In the genomic region with DNA sequence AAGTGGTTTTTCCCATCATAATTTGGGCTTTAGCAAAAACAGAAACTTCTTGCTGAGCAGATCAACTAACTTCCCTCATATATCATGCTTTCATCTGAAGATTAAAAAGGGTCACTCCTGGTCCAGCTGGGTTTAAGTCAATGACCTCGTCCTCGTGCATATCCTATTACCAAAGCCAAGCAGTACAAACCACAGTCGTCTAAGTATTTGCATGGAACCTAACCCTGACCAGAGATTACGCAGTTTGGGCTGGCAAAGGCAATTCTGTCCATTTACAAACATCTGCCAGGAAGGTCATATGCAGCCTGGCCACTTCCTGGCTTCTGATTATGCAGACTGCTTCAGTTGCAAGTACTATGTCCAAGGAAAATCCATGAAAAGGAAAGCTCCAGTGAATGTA, we compare ENCODE assay signal across 18 mouse cellular contexts.
A peak's percentile ranks its signal among the peaks of the same experiment; 100 is the strongest.
DNase-seq lines count a peak whose midpoint lies in the region; ATAC-seq lines count a peak whose summit lies in the region.
"Had no signal": no experiment of that assay in that cellular context is flagged by ENCODE, and none has a peak within 500 bp of the region (broad histone marks: within the 10 kb centered on the region; RNA-seq: fewer than 3 reads in every experiment).

No protein-coding gene starts in this region.

- no peak overlapping the region for H3K9ac ChIP-seq in kidney, embryonic 16.5 days (replicated peaks; ENCODE audit: low read length)
- H3K9ac ChIP-seq: forebrain, postnatal 0 days; heart, embryonic 13.5 days; lung, embryonic 15.5 days; neural tube, embryonic 15.5 days had no signal

- no peaks in the 10 kb centered on the region for H3K9me3 ChIP-seq in kidney, embryonic 16.5 days (ENCODE audit: low read length)
- no peaks in the 10 kb centered on the region for H3K9me3 ChIP-seq in embryonic facial prominence, embryonic 10.5 days
- H3K9me3 ChIP-seq: heart, embryonic 13.5 days; lung, embryonic 15.5 days; neural tube, embryonic 15.5 days had no signal

- H3K4me1 ChIP-seq in kidney, embryonic 16.5 days (ENCODE audit: insufficient read depth, low read length): no peaks in the 10 kb centered on the region
- peaks cover 7% of the 10 kb centered on the region for H3K4me1 ChIP-seq in embryonic facial prominence, embryonic 10.5 days
- H3K4me1 ChIP-seq: heart, embryonic 13.5 days; lung, embryonic 15.5 days; neural tube, embryonic 15.5 days had no signal

- no peak overlapping the region for H3K27ac ChIP-seq in kidney, embryonic 16.5 days (ENCODE audit: low read length)
- no peak overlapping the region for H3K27ac ChIP-seq in embryonic facial prominence, embryonic 10.5 days (replicated peaks)
- H3K27ac ChIP-seq: heart, embryonic 13.5 days; layer of hippocampus, adult 2 months; left cerebral cortex, adult 2 months; lung, embryonic 15.5 days; neural tube, embryonic 15.5 days had no signal

- H3K4me3 ChIP-seq in kidney, embryonic 16.5 days (ENCODE audit: low read length): no peak overlapping the region
- H3K4me3 ChIP-seq in embryonic facial prominence, embryonic 10.5 days: no peak overlapping the region
- H3K4me3 ChIP-seq: heart, embryonic 13.5 days; layer of hippocampus, adult 2 months; left cerebral cortex, adult 2 months; lung, embryonic 15.5 days; neural tube, embryonic 15.5 days had no signal

- H3K27me3 ChIP-seq in kidney, embryonic 16.5 days (ENCODE audit: insufficient read depth, low read length): no peaks in the 10 kb centered on the region
- H3K27me3 ChIP-seq in embryonic facial prominence, embryonic 10.5 days (replicated peaks; ENCODE audit: low read depth, poor library complexity, severe bottlenecking): no peaks in the 10 kb centered on the region
- H3K27me3 ChIP-seq: heart, embryonic 13.5 days; lung, embryonic 15.5 days; neural tube, embryonic 15.5 days had no signal

- intact Hi-C loops in left cerebral cortex, postnatal 10 days (cut with DNase I): no loop called here

- 19% methylated on average over 4 of the region's 4 CpGs for WGBS in kidney, embryonic 16.5 days
- 40% methylated on average over 4 of the region's 4 CpGs for WGBS in embryonic facial prominence, embryonic 10.5 days

- H3K36me3 ChIP-seq in kidney, embryonic 16.5 days (ENCODE audit: insufficient read depth, low read length): no peaks in the 10 kb centered on the region
- no peaks in the 10 kb centered on the region for H3K36me3 ChIP-seq in embryonic facial prominence, embryonic 10.5 days (replicated peaks)
- H3K36me3 ChIP-seq: heart, embryonic 13.5 days; lung, embryonic 15.5 days; neural tube, embryonic 15.5 days had no signal

- DNase-seq in kidney, adult 11 months: peak; percentile 2
- DNase-seq in NIH3T3 (ENCODE audit: low read depth): peak; percentile 31
- DNase-seq in embryonic facial prominence, embryonic 10.5 days (ENCODE audit: low spot score): peak; percentile 13
- peak; percentile 11 to 20 for DNase-seq in kidney, postnatal 36 days
- no peak for DNase-seq in testis, postnatal 14 days (ENCODE audit: low spot score)
- DNase-seq in left cerebral cortex, postnatal 10 days (ENCODE audit: extremely low spot score in 1 of 2, low spot score in 2 of 2): no peak
- DNase-seq in frontal cortex, postnatal 36 days (ENCODE audit: low spot score in 2 of 2): no peak
- DNase-seq: cerebellum, adult 2 months; forebrain, postnatal 0 days; spleen, adult 18-20 months; thymus, postnatal 36 days had no signal

- H3K4me2 ChIP-seq in kidney, embryonic 16.5 days (replicated peaks; ENCODE audit: low read depth, low read length): no peak overlapping the region
- H3K4me2 ChIP-seq: heart, embryonic 13.5 days; lung, embryonic 15.5 days; neural tube, embryonic 15.5 days had no signal

- ATAC-seq in kidney, embryonic 16.5 days (ENCODE audit: low FRiP score, low TSS enrichment): no peak
- ATAC-seq: CD4-positive, CD25-positive, alpha-beta regulatory T cell, adult 4 months; forebrain, postnatal 0 days had no signal

Comparison
In these comparisons a context has a peak if more than half of its experiments do, and no peak if none do; other contexts are left out.
1. DNase-seq: peak in kidney, adult 11 months (single experiment), NIH3T3 (single experiment), embryonic facial prominence, embryonic 10.5 days (single experiment) and kidney, postnatal 36 days (2 of 2); none in testis, postnatal 14 days (single experiment), left cerebral cortex, postnatal 10 days (0 of 2) and frontal cortex, postnatal 36 days (0 of 2).